Mouse (Mus musculus): ENCODE measurements around the gene Lypla2. TPM values are rescaled to one million over a fixed set of nuclear protein-coding genes. Genes with fewer than 3 reads are reported as not detected.
"Not testable (repeated sequence)": the region's sequence is repeated elsewhere in the genome, so short reads cannot be mapped to it uniquely, and the experiment has no call there.

Lypla2 gene
- total RNA-seq, 2 experiments from 2014 or later = 13.7 to 63.2 TPM

DNA sequence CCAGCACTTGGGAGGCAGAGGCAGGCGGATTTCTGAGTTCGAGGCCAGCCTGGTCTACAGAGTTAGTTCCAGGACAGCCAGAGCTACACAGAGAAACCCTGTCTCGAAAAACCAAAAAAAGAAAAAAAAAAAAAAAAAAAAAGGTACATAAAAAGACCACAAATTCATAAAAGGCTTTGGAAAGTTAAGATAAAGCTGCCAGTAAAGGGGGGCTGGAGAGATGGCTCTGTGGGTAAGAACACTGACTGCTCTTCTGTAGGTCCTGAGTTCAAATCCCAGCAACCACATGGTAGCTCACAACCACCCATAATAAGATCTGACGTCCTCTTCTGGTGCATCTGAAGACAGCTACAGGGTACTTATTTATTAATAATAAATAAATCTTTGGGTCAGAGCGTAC is 7.8 kb upstream of the Lypla2 start:
- ATAC-seq (replicated peaks; ENCODE audit: low FRiP score, low TSS enrichment, poor library complexity, severe bottlenecking) = not testable (repeated sequence)

DNA sequence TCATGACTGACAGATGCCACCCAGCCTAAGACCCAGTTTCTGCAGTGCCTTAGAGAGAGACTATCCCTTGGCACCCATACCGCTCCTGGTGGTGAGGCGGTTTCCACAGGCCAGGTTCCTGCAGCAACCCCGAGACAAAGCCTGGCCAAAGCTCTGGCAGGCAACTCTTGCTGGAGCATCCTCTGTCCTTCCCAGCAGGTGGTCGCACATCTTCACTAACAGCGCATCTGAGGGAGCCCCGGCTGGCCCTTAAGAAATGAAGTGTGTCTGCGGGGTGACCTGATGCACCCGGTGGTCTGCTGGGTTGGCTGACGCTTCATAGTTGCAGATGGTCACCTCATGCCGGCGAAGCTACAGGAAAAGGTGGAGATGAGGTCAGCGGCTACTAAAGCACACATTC is 3.7 kb upstream of the Lypla2 start:
- ATAC-seq (replicated peaks; ENCODE audit: low FRiP score, low TSS enrichment, poor library complexity, severe bottlenecking) = no peak

DNA sequence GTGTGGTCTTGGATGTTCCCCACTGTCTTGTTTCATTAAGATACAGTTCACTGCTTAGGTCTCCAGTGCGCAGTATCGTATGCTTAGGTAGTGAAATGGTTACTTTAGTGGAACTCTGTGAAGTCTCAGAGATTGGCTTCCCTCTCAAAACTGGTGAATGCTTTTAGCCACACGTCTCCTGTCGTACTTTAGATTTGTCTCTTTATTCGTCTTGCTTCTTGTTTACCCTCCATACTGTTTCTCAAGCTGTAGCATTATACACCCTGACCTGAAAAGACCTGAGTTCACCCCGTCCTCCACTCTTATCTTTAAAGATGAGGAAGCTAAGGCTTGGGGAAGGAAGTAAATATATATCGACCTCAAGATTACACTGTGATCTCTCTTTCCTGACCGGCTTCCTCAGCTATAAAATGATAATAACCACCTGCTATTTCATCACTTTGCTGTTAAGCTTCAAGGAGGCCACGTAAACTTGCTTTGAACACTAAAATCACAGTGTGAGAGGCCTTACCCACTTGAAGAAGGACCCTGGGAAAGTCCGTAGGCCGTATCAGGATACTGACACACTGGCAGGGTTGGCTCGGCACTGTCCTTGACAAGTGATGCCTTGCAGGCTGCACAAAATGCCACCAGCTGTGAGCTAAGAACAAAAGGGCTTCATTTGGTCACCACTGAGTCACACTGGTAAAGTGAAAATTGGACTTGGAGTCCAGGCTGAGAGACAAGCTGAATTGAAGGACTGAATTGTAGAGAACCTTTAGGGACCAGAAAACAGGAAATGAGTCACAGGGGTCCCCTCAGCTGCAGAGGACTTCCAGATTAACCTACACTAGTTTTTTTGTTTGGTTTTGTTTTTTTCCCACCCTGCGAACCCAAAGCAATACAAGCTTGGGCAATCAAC is 735 bp upstream of the Lypla2 start:
- ATAC-seq (replicated peaks; ENCODE audit: low FRiP score, low TSS enrichment, poor library complexity, severe bottlenecking) = no peak; the same call in 1 of the 2 replicates

DNA sequence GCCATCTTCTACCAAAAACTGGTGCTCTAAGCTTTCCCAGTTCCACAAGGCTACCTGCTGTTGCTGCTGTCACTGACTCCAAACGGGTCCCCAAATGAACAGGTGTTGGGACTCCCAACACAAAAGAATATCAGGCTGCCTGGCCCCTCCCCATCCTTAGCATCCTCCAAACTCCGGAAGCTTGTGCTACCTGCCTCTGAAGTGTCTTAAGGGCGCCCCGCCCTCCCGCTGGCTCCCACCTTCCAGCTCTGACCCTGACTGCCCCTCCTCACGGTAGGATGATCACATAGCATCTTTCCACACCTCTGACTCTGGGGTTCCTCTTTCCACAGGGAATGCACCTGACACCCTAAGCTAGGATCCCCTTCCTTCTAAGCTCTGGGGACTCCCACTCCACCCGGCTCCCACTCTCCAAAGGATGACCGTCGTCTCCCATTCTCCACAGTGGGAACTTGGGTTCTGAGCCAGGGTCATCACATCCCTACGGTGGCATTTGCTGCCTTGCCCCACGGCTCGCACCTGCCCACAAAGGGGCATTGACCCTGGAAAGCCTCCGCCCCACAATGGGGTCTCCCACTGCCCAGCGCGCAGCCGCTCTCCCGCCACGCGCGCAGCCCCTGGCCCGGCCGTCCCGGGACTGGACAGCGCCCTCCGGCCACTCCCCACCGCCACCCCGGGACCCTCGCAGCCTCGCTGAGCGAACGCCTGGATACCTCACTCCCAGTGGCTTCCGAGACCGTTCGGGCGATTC is 446 bp downstream of the Lypla2 start:
- no peak for ATAC-seq (replicated peaks; ENCODE audit: low FRiP score, low TSS enrichment, poor library complexity, severe bottlenecking)

DNA sequence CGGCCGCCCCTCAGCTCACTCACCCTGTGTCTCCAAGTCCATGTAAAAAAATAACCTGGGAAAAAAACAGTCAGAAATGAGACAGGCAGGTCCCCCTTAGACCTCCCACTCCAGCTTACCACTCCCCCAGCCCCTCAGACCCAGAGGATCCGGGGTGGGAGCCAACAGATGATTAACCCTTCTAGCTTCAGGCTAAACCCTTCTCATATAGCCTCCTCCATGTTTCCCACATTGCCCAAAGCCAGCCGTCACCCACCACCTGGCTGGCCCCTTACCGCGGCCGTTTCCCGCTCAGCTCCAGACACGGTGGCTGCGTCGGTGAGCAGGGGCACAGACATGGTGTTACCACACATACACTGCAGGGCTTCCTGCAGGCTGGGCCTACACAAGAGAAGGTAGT is 1.8 kb downstream of the Lypla2 start:
- ATAC-seq (replicated peaks; ENCODE audit: low FRiP score, low TSS enrichment, poor library complexity, severe bottlenecking) = no peak

DNA sequence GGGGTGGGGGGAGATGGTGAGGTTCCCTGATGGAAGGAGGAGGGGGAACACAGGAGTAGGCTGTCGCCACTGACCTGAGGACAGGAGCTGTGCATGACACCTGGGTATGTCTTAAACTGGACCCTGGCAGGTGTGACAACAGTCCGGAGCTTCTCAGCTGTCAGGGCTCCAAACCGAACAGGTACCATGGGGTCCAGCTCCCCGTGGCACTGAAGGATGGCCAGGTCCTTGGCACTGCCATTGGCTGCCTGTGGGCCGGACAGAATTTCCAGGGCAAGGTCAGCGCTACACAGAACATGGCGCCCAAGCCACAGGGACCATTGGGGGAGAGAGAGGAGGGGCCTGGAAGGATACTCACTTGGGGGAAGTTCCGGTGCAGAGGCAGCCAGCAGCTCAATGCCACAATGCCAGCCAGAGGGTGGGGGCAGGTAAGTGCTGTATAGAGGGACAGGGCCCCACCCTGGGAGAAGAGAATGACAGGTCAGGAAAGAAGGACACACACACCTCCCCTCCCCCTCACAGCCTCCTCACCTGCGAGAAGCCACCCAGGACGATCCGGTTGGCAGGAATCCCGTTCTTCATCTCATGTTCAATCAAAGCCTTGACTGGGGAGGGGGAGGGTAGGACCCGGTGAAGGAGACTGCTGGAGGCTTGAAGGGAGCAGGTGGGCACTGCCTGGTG is 3.2 kb downstream of the Lypla2 start:
- ATAC-seq (replicated peaks; ENCODE audit: low FRiP score, low TSS enrichment, poor library complexity, severe bottlenecking) = no peak

DNA sequence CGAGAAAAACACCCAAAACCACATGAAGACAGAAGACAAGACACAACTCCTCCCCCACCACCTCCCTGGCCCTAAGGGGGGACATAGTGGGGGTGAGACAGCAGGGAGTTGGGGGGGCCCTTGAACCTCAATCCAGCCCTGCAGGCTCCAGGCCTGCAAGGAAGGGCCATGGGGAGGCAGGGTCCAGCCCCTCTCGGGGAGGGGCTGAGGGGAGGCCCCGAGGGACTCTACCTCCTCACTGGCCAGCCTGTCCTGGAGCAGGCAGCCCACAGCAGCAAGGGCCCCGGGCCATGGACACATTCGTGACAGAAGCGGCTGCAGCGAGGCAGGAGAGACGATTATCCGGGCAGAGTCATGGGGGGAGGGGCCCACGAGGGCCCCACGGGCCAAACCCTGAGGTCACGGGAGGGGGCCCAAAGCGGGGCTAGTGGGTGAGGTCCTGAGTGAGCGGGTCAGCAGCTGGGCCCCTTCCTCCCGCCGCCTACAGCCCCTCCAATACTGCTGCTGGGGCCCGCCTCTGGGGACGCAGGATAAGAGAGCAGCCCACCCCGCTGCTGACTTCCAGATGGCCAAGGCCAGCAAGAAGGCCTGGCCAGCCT is 4.1 kb downstream of the Lypla2 start:
- no peak for ATAC-seq (replicated peaks; ENCODE audit: low FRiP score, low TSS enrichment, poor library complexity, severe bottlenecking)

DNA sequence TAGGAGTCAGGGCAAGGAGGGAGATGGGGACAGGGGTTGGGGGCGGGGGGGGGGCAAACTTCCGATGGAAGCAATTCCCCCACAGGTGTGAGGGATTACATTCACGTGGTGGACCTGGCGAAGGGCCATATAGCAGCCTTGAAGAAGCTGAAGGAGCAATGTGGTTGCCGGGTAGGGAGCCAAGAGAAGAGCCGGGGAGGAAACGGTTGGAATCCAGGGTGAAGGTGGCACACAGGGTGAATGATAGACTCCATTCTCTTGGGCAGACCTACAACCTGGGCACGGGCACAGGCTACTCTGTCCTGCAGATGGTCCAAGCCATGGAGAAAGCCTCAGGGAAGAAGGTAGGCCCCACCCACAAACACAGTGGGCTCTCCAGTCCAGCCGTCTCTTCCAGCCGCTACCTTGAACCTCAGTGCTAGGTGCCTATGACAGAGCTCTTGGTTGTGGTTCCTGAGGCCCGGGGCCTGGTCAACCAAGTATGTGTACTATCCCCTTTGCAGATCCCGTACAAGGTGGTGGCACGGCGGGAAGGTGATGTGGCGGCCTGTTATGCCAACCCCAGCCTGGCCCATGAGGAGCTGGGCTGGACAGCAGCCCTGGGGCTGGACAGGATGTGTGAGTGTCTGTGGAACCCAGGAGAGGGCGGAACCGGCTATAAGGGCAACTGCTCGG is 5.2 kb downstream of the Lypla2 start:
- ATAC-seq (replicated peaks; ENCODE audit: low FRiP score, low TSS enrichment, poor library complexity, severe bottlenecking) = no peak

DNA sequence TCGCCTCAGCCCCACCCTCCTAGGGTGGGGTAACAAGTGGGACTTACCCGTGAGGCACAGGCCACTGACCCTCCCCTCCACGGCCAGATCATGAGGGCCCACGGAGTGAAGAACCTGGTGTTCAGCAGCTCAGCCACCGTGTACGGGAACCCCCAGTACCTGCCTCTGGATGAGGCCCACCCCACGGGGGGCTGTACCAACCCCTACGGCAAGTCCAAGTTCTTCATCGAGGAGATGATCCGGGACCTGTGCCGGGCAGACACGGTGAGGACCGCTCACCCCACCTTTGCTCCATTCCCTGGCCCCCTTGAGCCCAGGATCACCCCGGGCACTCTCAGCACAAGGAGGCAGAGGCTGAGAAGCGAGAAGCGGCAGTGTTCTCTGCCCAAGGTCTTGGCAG is 6.1 kb downstream of the Lypla2 start:
- ATAC-seq (replicated peaks; ENCODE audit: low FRiP score, low TSS enrichment, poor library complexity, severe bottlenecking) = no peak

DNA sequence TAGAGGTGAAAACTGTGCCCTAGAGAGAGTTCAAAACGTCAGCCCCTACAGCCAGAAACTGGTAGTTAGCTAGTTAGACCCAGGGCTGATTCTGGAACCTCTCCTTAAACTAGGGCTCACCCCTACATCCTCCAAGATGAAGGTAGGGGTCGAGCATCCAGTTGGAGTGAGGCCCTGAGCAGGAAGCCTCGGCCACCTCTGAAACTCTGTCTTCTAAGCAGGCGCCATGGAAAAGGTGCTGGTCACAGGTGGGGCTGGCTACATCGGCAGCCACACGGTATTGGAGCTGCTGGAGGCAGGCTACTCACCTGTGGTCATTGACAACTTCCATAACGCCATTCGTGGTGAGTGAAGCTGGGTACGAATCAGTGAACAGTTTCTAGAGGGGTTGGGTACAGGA is 7.3 kb downstream of the Lypla2 start:
- ATAC-seq (replicated peaks; ENCODE audit: low FRiP score, low TSS enrichment, poor library complexity, severe bottlenecking) = no peak

DNA sequence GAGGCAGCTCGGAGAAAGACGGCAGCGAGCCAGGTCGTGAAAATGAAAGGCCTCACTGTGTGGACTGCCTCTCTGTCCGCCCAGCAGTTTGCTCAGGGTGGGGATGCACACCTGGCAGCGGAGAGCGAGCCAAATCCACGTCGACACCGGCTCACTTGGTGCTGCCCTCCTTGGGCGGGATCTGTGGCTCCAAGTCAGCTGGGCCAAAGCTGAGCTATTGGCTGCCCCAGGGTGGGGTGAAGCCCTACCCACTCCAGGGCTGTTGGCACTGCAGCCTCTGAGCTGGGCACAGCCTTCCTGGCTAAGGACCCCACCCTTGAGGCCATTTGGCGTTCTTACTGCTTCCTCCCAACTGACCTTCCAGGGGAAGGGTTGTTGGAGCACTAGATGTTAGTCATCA is 8.0 kb downstream of the Lypla2 start:
- peak; percentile 55 for ATAC-seq (replicated peaks; ENCODE audit: low FRiP score, low TSS enrichment, poor library complexity, severe bottlenecking)

DNA sequence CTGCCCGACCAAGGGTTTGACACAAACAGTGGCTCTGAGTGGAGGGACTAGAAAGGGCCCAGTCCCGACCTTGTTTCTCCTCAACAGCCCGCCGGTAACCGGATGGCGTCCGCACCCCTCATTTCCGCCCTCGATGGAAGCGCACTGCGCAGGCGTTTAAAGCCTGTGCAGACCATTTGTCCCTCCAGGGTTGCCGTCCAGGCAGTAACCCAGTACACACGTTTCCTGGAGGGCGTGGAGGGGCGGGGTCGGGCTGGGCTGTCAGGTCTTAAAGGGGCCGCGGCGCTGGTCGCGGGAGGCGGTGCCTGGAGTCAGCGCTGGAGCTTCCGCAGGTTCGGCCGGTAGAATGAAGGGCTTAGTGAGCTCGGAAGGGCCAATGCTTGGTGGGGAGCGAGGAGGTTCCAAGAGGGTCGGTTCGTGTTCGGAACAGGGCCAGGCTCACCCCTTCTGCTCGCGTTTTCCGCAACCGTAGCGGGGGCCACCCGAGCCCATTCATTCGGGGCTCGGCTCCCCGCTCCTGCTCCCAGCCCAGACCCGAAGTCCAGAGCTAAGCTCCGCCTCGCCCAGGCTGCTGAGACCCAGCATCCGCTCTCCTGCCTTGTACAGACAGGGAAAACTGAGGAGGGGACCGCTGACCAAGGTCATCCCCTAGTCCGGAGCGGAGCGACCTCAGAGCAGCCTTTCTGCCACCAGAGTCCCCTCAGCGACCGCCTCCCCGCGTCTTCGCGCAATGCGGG is 8.8 kb downstream of the Lypla2 start, which contains the start of gene Gale:
Gene Gale (plus strand): TSS at position 271 of the 737 bp plus-strand sequence.
- peak; percentile 73 for ATAC-seq (replicated peaks; ENCODE audit: low FRiP score, low TSS enrichment, poor library complexity, severe bottlenecking)

DNA sequence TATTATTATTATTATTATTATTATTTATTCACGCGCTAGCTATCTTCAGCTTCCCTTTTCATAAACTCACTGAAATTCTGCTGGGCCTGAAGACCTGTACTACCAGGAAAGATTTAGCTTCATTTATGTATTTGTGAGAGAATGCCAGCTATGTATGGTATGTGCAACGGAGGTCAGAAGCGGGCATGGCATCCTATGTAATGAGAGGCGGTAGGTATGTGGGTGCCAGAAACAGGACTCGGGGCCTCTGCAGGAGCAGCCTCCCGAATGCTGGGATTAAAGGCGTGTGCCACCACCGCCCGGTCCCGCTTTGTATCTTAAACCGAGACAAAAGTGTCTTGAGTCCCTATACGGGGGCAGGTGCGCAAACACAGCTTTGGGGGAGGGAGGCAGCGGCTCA is 9.5 kb downstream of the Lypla2 start:
- peak; percentile 18 for ATAC-seq (replicated peaks; ENCODE audit: low FRiP score, low TSS enrichment, poor library complexity, severe bottlenecking)

DNA sequence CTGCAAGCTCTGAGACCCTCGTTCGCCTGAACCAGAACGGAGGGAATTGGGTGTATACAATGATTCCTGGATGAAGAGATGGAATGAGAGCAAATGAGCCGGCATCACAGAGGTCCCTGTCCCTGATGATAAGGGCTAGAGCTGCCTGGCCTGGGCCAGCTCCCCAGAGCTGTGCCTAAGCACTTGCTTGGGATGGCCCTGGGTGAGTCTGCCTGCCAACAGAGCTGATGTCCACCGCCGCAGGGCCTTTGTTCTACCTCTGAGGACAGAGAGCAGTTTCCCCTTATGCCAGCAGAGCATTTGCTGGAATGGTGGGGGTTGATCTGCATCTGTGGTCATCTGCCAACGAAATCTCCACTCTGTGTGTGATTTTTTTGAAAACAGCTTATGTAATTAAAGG is 10.2 kb downstream of the Lypla2 start:
- no peak for ATAC-seq (replicated peaks; ENCODE audit: low FRiP score, low TSS enrichment, poor library complexity, severe bottlenecking)

DNA sequence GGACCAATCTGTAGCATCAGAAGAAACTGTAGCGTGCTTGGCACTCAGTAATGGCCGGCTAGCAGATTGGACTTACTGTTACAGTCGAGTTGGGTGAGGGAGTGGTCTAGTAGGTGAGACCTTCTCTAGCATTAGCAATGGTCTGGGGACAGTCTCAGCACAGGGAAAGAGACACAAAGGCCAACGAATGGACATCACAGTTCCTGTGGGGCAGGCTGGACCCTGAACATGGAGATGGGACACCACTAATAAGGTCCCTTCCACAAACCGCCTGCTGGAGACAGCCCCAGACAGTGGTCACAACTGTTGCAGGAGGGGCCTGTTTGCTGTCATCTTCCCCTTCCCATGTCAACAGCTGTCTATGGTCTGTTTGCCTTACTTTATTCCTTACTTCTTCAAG is 10.7 kb downstream of the Lypla2 start:
- no peak for ATAC-seq (replicated peaks; ENCODE audit: low FRiP score, low TSS enrichment, poor library complexity, severe bottlenecking)

DNA sequence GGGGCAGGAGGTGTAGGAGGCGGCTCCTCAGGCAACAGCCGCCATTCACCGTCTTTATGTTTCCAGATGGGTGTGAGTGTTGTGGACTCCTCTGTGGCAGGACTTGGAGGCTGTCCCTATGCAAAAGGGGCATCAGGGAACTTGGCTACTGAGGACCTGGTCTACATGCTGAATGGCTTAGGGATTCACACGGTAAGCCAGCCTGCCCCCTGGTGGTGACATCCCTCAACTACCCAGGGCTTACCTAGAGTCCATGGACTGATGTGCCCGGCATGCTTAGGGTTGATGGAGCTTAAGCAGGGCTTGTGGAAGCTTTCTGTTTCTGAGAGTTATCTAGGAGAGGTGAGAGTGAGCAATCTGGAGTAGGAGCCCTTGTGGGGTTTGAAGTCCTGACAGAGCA is 11.7 kb downstream of the Lypla2 start:
- peak; percentile 45; the same call in 1 of the 2 replicates for ATAC-seq (replicated peaks; ENCODE audit: low FRiP score, low TSS enrichment, poor library complexity, severe bottlenecking)

DNA sequence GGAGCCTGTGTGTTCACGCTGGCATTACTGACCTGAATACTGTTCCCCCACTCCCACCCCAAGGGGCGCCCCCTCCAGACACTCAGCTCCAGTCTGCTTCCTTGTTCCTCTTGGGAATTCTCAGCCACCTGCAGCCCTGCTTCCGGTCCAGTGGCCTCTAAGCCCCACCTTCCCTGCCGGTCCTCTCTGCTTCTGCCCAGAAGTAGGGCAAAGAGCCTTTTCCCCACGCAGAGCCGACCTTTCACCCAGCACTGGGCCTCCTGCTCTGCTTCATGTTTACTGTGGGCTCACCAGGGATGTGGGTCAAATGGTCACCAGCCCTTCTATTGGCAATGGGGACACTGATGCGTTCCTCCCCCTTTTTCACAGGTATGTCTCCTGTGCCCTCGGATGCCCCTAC is 14.1 kb downstream of the Lypla2 start:
- no peak for ATAC-seq (replicated peaks; ENCODE audit: low FRiP score, low TSS enrichment, poor library complexity, severe bottlenecking)

DNA sequence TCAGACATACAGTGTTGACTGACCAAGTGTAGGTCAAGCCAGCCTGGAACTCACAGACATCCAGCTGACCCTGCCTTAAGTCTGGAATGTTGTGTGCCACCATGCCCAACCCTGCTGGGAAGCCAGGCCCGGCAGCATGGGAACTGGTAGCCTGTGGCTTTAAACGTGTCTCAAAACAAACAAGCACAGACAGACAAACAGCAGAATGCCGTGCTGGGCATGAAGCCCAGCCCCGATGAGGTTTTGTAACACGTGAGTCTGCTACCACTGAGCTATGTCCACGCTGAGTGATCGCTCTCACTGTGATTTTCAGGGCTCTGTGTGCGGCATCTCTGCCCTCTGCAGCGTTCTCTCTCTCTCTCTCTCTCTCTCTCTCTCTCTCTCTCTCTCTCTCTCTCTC is 16.5 kb downstream of the Lypla2 start:
- ATAC-seq (replicated peaks; ENCODE audit: low FRiP score, low TSS enrichment, poor library complexity, severe bottlenecking) = no peak

DNA sequence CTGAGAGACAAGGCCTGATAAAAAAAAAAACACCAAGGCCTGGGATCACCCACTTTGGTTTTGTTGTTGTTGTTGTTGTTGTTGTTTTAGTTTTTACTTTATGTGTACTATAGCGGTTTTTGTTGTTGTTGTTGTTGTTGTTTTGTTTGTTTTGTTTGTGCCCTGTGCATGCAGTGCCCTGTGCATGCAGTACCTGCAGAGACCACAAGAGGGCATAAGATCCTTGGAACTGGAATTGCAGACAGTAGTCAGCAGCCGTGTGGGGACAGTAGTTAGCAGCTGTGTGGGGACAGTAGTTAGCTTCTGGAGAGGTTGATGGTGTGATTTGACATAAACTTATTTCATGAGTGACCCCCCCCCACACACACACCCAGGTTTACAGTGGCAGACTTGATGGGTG is 18.2 kb downstream of the Lypla2 start:
- peak; percentile 69; the same call in 1 of the 2 replicates for ATAC-seq (replicated peaks; ENCODE audit: low FRiP score, low TSS enrichment, poor library complexity, severe bottlenecking)
